Mouse (Mus musculus): Measurements from ENCODE around the gene Frrs1. TPM values are rescaled to one million over a fixed set of nuclear protein-coding genes. Genes with fewer than 3 reads are reported as not detected.

Frrs1 gene
- polyA plus RNA-seq, 1 experiment from 2014 or later: 11.5 TPM

DNA sequence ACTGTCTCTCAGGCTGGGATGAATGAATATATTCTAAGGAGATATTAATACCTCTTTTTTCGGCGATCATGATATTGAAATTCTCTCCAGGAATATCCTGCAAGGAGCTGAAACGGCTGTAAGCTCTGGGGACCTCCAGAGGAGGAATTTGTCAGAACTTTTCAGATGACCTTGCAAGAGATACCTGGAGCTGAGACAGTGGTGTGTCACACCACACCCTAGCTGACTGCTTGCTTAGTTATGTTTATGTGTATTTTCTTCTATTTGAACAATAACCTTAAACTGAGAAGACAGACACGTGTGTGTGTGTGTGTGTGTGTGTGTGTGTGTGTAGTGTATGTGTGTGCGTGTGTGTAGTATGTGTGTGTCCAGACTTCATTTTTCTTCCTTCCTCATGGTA lies 488 bp downstream of the Frrs1 start:
- Histone ChIP-seq H3K4me3 (no peak overlapping the region), H3K9me3 (replicated peaks) (no peaks in the 10 kb centered on the region), H3K27ac (replicated peaks) (no peak overlapping the region), H3K27me3 (ENCODE audit: low read depth, poor library complexity, severe bottlenecking) (no peaks in the 10 kb centered on the region), H3K36me3 (no peaks in the 10 kb centered on the region), H3K4me1 (peaks cover 7% of the 10 kb centered on the region; the same call in 1 of the 2 replicates)
- WGBS: 80% methylated on average over 5 of the region's 5 CpGs
- no peak for DNase-seq (ENCODE audit: low spot score)

DNA sequence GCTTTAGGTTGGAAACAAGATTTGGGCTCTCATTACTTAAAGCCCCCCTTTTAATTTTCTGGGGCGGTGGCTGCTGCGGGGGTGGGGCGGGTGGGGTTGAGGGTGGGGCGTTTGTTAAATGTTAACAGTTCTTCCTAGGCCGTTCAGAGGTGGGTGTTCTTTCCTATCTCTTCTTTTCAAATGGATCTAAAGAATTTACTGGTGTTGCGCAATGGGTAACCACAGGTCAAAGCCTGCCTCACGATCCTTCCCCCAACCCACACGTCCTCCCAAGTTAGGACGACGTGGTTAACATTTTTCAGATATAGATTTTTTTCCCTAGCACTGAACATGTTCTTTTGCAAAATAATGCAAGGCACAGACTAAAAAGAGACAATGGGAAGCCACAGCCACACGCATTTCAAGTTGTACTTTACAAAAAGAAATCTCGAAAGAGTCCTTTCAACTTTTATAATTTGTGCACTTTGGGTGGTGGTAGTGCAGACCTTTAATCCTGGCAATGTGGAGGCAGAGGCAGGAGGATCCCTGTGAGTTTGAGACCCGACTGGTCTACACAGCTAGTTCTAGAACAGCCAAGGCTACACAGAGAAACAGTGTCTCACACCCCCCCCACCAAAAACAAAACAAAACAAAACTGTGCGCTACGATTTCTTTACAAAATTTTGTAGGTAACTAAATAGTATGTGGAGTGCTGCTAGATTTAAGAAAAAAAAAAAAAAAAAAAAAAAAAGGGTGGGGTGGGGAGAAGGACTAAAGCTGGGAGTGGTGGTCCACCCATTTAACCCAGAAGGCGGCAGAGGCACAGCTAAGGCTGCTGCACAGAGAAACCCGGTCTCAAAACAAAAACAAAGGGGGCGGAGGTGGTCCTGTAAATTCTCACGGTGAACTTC lies 1.3 kb downstream of the Frrs1 start:
- H3K27ac ChIP-seq (replicated peaks): 0 out of 2 replicates have a peak overlapping the region, but pooled peaks have one; percentile 74
- WGBS: 73% methylated on average over 19 of the region's 19 CpGs
- no peaks in the 10 kb centered on the region for H3K36me3 ChIP-seq
- no peaks in the 10 kb centered on the region for H3K27me3 ChIP-seq (ENCODE audit: low read depth, poor library complexity, severe bottlenecking)
- peak overlapping the region; percentile 66 for H3K4me3 ChIP-seq
- peaks cover 7% of the 10 kb centered on the region; the same call in 1 of the 2 replicates for H3K4me1 ChIP-seq
- no peak for DNase-seq (ENCODE audit: low spot score)
- H3K9me3 ChIP-seq (replicated peaks): no peaks in the 10 kb centered on the region

DNA sequence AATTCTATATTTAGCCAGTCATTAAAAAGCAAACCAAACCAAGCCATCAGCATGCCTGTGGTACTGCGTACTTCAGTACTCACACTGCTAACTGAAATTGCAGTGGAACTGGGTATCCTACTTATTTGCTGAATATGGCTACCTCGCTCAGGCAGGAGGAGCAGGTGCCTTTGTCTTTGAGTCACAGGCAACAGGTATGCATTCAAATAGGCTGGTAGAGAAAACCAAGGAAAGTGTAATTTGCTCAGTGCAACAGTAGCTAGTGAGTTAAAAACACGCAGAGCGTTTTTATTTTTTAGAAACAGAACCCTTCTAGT lies 1.9 kb downstream of the Frrs1 start:
- Histone ChIP-seq H3K9me3 (replicated peaks) (no peaks in the 10 kb centered on the region), H3K4me3 (peak overlapping the region; percentile 66), H3K36me3 (no peaks in the 10 kb centered on the region), H3K4me1 (peaks cover 7% of the 10 kb centered on the region; the same call in 1 of the 2 replicates), H3K27me3 (ENCODE audit: low read depth, poor library complexity, severe bottlenecking) (no peaks in the 10 kb centered on the region), H3K27ac (replicated peaks) (peak overlapping the region; percentile 74)
- no peak for DNase-seq (ENCODE audit: low spot score)
- 11% methylated on average over 4 of the region's 4 CpGs for whole genome bisulfite sequencing

DNA sequence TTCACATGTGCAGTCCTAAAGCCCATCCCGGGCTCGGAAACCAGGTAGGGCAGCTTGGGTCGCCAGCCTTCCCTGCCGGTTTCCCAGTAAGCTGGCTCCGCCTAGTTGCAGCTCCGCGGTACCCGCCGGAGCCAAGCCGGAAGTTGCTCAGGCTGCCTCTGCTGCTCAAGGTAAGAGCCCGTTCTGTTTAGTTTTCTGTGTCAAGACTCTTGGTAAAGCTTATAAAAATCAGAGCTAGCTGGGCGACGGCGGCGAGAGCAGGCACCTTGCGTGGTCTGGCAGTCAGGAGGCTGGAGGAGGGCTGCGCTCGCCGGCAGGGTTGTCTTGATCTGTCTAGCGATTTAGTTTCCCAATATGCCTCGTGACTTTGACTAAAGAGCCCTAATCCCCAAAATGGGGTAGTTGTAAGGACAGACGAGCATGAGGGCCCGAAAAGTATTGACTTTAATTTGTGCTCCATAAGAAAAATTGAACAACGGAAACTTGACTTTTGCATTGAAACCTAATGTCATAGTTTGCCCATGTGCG lies 2.3 kb downstream of the Frrs1 start:
- Histone ChIP-seq H3K4me3 (peak overlapping the region; percentile 66), H3K36me3 (no peaks in the 10 kb centered on the region), H3K27me3 (ENCODE audit: low read depth, poor library complexity, severe bottlenecking) (no peaks in the 10 kb centered on the region), H3K9me3 (replicated peaks) (no peaks in the 10 kb centered on the region), H3K27ac (replicated peaks) (peak overlapping the region; percentile 74), H3K4me1 (peaks cover 7% of the 10 kb centered on the region; the same call in 1 of the 2 replicates)
- DNase-seq (ENCODE audit: low spot score): peak; percentile 65
- 3% methylated on average over 25 of the region's 25 CpGs for WGBS

DNA sequence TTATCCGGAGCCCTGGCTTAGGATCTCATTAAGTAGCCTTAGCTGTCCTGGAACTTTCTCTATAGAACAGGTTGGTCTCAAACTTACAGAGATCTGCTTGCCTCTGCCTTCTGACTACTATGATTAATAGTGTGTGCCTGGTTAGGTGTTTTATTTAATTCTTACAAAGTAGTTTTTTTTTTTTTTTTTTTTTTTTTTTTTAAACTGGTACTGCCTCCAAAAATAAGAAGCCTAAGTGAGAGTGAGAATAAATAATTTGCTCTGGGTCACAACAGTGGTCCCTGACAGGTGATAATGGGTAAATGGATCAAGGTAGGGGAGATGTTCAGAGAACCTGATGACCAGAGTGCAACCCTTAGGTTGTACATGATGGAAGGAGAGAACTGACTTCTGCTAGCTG lies 3.4 kb downstream of the Frrs1 start:
- Histone ChIP-seq H3K4me1 (peaks cover 7% of the 10 kb centered on the region; the same call in 1 of the 2 replicates), H3K27ac (replicated peaks) (no peak overlapping the region), H3K27me3 (ENCODE audit: low read depth, poor library complexity, severe bottlenecking) (no peaks in the 10 kb centered on the region), H3K9me3 (replicated peaks) (no peaks in the 10 kb centered on the region), H3K4me3 (no peak overlapping the region), H3K36me3 (no peaks in the 10 kb centered on the region)
- DNase-seq (ENCODE audit: low spot score): no peak
- WGBS: 74% methylated on average over 1 of the region's 1 CpGs

DNA sequence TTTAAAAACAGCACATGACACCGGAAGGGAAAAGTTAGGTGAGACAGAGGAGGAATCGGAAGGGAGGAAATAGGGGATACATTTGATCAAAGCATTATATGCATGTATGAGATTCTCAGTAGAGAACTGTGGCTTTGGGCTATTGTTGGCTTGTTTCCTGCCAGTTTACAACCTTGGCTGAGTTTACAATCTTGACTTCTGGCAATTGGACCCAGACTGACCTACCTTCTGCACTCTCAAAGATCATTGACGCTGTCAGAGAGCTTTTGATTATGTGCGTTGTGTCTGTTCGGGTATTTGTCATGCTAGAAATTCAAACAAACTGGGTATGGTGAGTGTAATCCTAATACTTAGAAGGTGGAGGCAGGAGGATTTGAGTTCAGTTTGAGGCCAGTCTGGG lies 5.2 kb downstream of the Frrs1 start:
- Histone ChIP-seq H3K36me3 (no peaks in the 10 kb centered on the region), H3K27ac (replicated peaks) (no peak overlapping the region), H3K27me3 (ENCODE audit: low read depth, poor library complexity, severe bottlenecking) (no peaks in the 10 kb centered on the region), H3K4me3 (no peak overlapping the region), H3K4me1 (peaks cover 7% of the 10 kb centered on the region; the same call in 1 of the 2 replicates), H3K9me3 (replicated peaks) (no peaks in the 10 kb centered on the region)
- no peak for DNase-seq (ENCODE audit: low spot score)
- 90% methylated on average over 5 of the region's 5 CpGs for WGBS

DNA sequence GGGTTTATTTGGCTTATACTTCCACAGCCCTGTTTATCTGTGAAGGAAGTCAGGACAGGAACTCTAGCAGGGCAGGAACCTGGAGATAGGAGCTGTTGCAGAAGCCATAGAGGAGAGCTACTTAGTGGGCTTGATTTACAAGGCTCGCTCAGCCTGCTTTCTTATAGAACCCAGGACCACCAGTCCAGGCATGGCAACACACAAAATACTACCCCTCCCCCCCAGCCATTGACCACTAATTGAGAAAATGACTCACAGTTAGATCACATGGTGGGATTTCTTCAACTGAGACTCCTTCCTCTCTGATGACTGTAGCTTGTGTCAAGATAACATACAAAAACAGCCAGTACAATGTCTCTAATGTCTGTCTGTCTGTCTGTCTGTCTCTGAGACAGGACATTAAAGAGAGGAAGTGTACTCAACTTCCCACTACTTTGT lies 6.0 kb downstream of the Frrs1 start:
- H3K4me3 ChIP-seq: no peak overlapping the region
- WGBS: 80% methylated on average over 1 of the region's 1 CpGs

DNA sequence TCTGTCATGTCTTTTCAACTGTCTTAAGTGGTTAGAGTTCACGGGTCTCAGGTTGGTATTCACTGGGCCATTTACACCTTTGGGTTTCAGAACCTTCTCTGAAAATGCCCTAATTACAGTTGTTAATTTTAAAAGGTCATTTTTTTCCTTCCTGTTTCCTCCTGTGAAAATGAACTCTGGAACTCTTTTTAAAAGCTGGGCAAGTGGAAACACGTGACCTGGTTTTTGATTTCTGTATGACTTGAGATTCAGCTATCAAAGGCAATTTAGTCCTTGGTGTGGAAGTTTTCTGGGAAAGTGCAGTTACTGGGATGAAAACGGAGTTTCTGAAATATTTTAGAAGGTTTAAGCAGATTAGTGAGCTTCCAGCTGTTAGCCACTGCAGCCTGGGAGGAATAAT lies 11.1 kb downstream of the Frrs1 start:
- Histone ChIP-seq H3K4me3 (no peak overlapping the region), H3K27ac (replicated peaks) (no peak overlapping the region), H3K9me3 (replicated peaks) (no peaks in the 10 kb centered on the region), H3K36me3 (no peaks in the 10 kb centered on the region), H3K4me1 (no peaks in the 10 kb centered on the region), H3K27me3 (ENCODE audit: low read depth, poor library complexity, severe bottlenecking) (no peaks in the 10 kb centered on the region)
- DNase-seq (ENCODE audit: low spot score): no peak
- 52% methylated on average over 3 of the region's 3 CpGs for WGBS

More for the DNA sequence above, 6.0 kb downstream of the Frrs1 start:
- Histone ChIP-seq H3K27ac (replicated peaks) (no peak overlapping the region), H3K36me3 (no peaks in the 10 kb centered on the region), H3K4me1 (peaks cover 7% of the 10 kb centered on the region; the same call in 1 of the 2 replicates), H3K9me3 (replicated peaks) (no peaks in the 10 kb centered on the region), H3K27me3 (ENCODE audit: low read depth, poor library complexity, severe bottlenecking) (no peaks in the 10 kb centered on the region)
- no peak for DNase-seq (ENCODE audit: low spot score)

DNA sequence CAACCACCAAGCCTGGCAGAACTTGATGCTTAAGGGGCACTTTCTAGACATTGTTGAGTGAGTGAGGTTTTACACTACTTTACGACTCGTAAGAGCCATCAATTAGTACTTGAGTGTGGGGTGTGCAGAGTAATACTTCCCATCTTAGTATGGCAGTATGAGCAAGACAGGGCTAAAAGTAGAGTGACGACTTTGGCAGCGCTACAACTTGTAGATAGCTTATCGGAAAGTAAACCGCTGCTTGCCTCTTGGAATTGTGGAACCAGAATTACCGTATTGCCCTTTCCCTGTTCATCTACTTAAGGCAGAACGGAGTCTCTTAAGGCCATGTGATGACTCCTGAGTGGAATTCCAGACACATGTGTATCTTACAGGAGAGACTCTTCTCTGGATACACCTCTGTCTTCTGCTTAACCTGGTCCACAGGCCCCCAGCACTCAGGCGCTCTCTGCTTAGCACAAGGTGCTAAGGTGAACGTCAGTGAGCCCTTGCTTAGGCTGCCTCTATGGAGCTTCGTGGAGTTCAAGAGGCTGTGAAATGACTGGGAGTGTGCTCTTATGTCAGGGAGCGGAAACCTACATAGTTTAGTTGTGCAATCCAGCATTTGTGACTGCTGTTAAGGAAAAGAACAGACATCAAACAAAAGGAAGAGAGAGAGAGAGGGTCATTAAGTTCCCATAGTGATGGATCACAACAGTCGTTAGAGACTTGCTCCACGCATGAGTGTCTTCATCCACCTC lies 23.1 kb downstream of the Frrs1 start:
- no peak for DNase-seq (ENCODE audit: low spot score)

DNA sequence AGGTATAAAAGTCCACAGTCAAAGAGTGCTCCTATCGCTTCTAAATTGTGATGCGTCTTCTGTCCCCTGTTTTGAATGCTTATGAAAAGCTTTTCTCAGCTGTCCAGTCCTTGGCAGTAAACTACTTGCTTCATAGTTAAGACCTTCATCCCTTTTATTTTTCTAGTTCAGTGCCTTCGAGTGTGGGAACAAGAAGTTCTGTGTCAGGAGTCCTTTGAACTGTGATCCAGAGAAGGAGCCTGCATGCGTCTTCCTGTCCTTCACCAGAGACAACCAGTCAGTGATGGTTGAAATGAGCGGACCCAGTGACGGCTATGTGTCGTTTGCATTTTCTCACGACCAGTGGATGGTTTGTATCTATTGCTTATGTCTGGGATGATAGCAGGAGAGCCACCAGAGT lies 25.7 kb downstream of the Frrs1 start:
- Histone ChIP-seq H3K27me3 (ENCODE audit: low read depth, poor library complexity, severe bottlenecking) (no peaks in the 10 kb centered on the region), H3K36me3 (peaks cover 2% of the 10 kb centered on the region; the same call in 1 of the 2 replicates), H3K4me3 (no peak overlapping the region), H3K27ac (replicated peaks) (no peak overlapping the region), H3K4me1 (no peaks in the 10 kb centered on the region), H3K9me3 (replicated peaks) (no peaks in the 10 kb centered on the region)
- no peak for DNase-seq (ENCODE audit: low spot score)
- 93% methylated on average over 8 of the region's 8 CpGs for WGBS

More for the DNA sequence above, 23.1 kb downstream of the Frrs1 start:
- no peaks in the 10 kb centered on the region for H3K9me3 ChIP-seq (replicated peaks)
- H3K27ac ChIP-seq (replicated peaks): no peak overlapping the region
- peaks cover 4% of the 10 kb centered on the region for H3K36me3 ChIP-seq
- H3K4me1 ChIP-seq: no peaks in the 10 kb centered on the region
- no peak overlapping the region for H3K4me3 ChIP-seq
- no peaks in the 10 kb centered on the region for H3K27me3 ChIP-seq (ENCODE audit: low read depth, poor library complexity, severe bottlenecking)
- WGBS: 95% methylated on average over 14 of the region's 14 CpGs

DNA sequence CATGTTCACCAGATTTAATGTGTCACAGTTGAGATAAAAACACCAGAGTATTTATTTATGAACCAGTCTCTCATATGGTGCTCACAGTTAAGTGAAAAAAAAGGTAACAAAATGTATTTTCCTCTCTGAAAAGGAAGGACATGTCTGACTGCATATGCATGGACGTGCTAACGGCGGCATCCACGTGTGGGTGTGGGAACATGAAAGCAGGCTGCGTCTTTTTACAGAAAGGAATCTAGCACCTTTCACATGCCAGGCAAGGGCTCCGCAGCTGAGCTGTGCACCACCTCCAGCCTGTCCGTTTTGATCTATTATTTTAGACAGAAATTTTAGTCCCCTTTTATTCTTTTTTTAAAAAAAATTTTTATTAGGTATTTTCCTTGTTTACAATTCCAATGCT lies 30.1 kb downstream of the Frrs1 start:
- no peak for DNase-seq (ENCODE audit: low spot score)
- Histone ChIP-seq H3K4me3 (no peak overlapping the region), H3K9me3 (replicated peaks) (no peaks in the 10 kb centered on the region), H3K36me3 (peaks cover 2% of the 10 kb centered on the region; the same call in 1 of the 2 replicates), H3K27me3 (ENCODE audit: low read depth, poor library complexity, severe bottlenecking) (no peaks in the 10 kb centered on the region), H3K4me1 (peaks cover 9% of the 10 kb centered on the region), H3K27ac (replicated peaks) (no peak overlapping the region)
- 96% methylated on average over 7 of the region's 7 CpGs for WGBS

DNA sequence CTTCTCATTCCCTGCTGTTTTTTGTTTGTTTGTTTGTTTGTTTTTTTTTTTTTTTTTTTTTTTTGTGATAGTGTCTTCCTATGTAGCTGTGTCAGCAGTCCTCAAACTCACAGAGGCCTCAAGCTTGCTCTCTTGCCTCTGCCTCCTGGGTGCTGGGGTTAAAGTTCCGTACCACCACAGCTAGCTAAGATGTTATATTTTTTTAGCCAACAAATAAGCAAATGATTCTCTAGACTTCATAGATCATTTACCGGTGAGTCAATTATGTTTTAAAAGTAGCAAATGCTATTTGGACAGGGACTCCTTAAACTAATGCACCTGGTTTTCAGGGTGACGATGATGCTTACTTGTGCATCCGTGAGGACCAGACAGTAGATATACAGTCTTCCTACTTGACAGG lies 31.3 kb downstream of the Frrs1 start:
- Histone ChIP-seq H3K27ac (replicated peaks) (no peak overlapping the region), H3K9me3 (replicated peaks) (no peaks in the 10 kb centered on the region), H3K36me3 (no peaks in the 10 kb centered on the region)

More for the DNA sequence above, 31.3 kb downstream of the Frrs1 start:
- no peaks in the 10 kb centered on the region for H3K27me3 ChIP-seq (ENCODE audit: low read depth, poor library complexity, severe bottlenecking)
- peaks cover 9% of the 10 kb centered on the region for H3K4me1 ChIP-seq
- H3K4me3 ChIP-seq: no peak overlapping the region
- 96% methylated on average over 4 of the region's 4 CpGs for WGBS
- DNase-seq (ENCODE audit: low spot score): no peak
